Comparison of ENCODE assay signal across 7 mouse cellular contexts in the genomic region with DNA sequence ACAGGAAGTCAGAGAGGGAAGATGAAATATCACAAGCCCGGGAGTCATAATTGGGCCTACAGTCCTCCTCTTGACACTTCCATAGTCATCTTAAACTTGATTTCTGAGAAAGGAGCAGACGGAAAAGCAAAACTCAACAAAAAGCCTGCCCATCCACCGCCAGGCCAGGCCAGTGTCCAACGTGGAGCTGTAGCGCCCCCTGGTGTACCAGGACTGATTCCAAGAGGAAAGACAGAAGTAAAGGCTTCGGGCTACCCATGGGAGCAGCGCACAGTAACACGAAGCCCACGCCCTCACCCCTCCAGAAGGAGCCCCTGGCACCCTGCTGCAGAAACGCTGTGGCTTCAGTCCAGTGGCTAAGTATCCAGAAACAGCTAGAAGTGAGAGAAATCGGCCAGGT. TPM values are rescaled to one million over a fixed set of nuclear protein-coding genes. Genes with fewer than 3 reads are reported as not detected.
DNase-seq lines count a peak whose midpoint lies in the region; ATAC-seq and TF ChIP-seq lines count a peak whose summit lies in the region.

No protein-coding gene starts in this region.

- H3K9ac ChIP-seq in intestine, embryonic 14.5 days (ENCODE audit: low read length), result no peak overlapping the region
- H3K9ac ChIP-seq in midbrain, embryonic 12.5 days (replicated peaks), result no peak overlapping the region

- H3K4me1 ChIP-seq in intestine, embryonic 14.5 days (replicated peaks; ENCODE audit: control insufficient read depth, insufficient read depth, low read length), result no peaks in the 10 kb centered on the region
- no peaks in the 10 kb centered on the region for H3K4me1 ChIP-seq in midbrain, embryonic 12.5 days
- peaks cover 2% of the 10 kb centered on the region; the same call in 1 of the 2 replicates for H3K4me1 ChIP-seq in spleen, adult 2 months (ENCODE audit: control insufficient read depth, insufficient read depth, insufficient read length)

- peak; percentile 83 for DNase-seq in WW6 (ENCODE audit: low read depth, low spot score)
- DNase-seq in cerebellum, postnatal 10 days, result peak; percentile 94 to 96
- DNase-seq in gastrocnemius, postnatal 10 days, result peak; percentile 94
- DNase-seq in intestine, embryonic 14.5 days (ENCODE audit: low spot score), result peak; percentile 99
- peak; percentile 74 to 87 for DNase-seq in left cerebral cortex, postnatal 14 days (ENCODE audit: low spot score in 2 of 2)
- DNase-seq in spleen, adult 2 months (ENCODE audit: low read depth in 1 of 2, low spot score in 2 of 2), result peak; percentile 31 to 65

- intact Hi-C loops in left cerebral cortex, postnatal 14 days (cut with DNase I), result loop anchor here (5.0 kb wide), 1 partner anchor 81 kb away; no protein-coding TSS in a partner anchor

- no peaks in the 10 kb centered on the region for H3K9me3 ChIP-seq in intestine, embryonic 14.5 days (ENCODE audit: control insufficient read depth, low read length)
- H3K9me3 ChIP-seq in midbrain, embryonic 12.5 days, result no peaks in the 10 kb centered on the region

- no peaks in the 10 kb centered on the region for H3K27me3 ChIP-seq in intestine, embryonic 14.5 days (replicated peaks; ENCODE audit: control insufficient read depth, insufficient read depth, low read length)
- peaks cover 7% of the 10 kb centered on the region; the same call in 1 of the 2 replicates for H3K27me3 ChIP-seq in midbrain, embryonic 12.5 days
- H3K27me3 ChIP-seq in spleen, adult 2 months (ENCODE audit: control insufficient read depth, insufficient read depth, low read length), result no peaks in the 10 kb centered on the region

- no peak overlapping the region for H3K4me2 ChIP-seq in intestine, embryonic 14.5 days (ENCODE audit: low read length)
- H3K4me2 ChIP-seq in midbrain, embryonic 12.5 days (replicated peaks), result peak overlapping the region; percentile 13; the same call in 1 of the 2 replicates

- TF ChIP-seq CTCF in spleen, adult 2 months (IDR thresholded peaks at IDR 0.05; ENCODE audit: extremely low read depth, insufficient read depth, insufficient read length, insufficient replicate concordance), result peak; percentile 73; the same call in 1 of the 2 replicates

- TF ChIP-seq POLR2A in spleen, adult 2 months (IDR thresholded peaks at IDR 0.05; ENCODE audit: low read depth, low read length), result no peak

- 6% methylated on average over 11 of the region's 11 CpGs for WGBS in intestine, embryonic 14.5 days
- 8% methylated on average over 11 of the region's 11 CpGs for WGBS in midbrain, embryonic 12.5 days
- 10% methylated on average over 11 of the region's 11 CpGs for WGBS in spleen, adult 2 months

- H3K36me3 ChIP-seq in intestine, embryonic 14.5 days (ENCODE audit: control insufficient read depth, insufficient read depth, low read length), result no peaks in the 10 kb centered on the region
- H3K36me3 ChIP-seq in midbrain, embryonic 12.5 days, result no peaks in the 10 kb centered on the region
- H3K36me3 ChIP-seq in spleen, adult 2 months (ENCODE audit: control insufficient read depth, insufficient read depth, low read length), result no peaks in the 10 kb centered on the region

- no peak overlapping the region for H3K27ac ChIP-seq in intestine, embryonic 14.5 days (ENCODE audit: low read depth)
- no peak overlapping the region for H3K27ac ChIP-seq in midbrain, embryonic 12.5 days (replicated peaks)
- no peak overlapping the region for H3K27ac ChIP-seq in spleen, adult 2 months (ENCODE audit: insufficient read depth, low read length)

- H3K4me3 ChIP-seq in intestine, embryonic 14.5 days (ENCODE audit: low read depth, low read length), result no peak overlapping the region
- H3K4me3 ChIP-seq in midbrain, embryonic 12.5 days, result no peak overlapping the region
- no peak overlapping the region for H3K4me3 ChIP-seq in spleen, adult 2 months (ENCODE audit: extremely low read depth, insufficient read depth, insufficient read length)

- peak; percentile 15; the same call in 1 of the 2 replicates for ATAC-seq in intestine, embryonic 14.5 days (replicated peaks; ENCODE audit: low FRiP score, low TSS enrichment, low read depth)
- 0 out of 2 replicates have a peak, but pooled peaks have one; percentile 27 for ATAC-seq in midbrain, embryonic 12.5 days (ENCODE audit: low FRiP score, low read depth)

RNA-seq across cellular contexts. Expression of a gene that starts 6.5 kb away (rescaled TPM):
- total RNA-seq in gastrocnemius, postnatal 10 days (2021), result not detected
- polyA plus RNA-seq in intestine, embryonic 14.5 days (2014; fragmentation: Nextera tagmentation; extraction: Ambion mirVana), result 0.08 TPM in 2 replicates
- not detected for total RNA-seq in left cerebral cortex, postnatal 14 days (2021)
- not detected in 2 replicates for polyA plus RNA-seq in midbrain, embryonic 12.5 days (2016; fragmentation: Nextera tagmentation; extraction: Ambion mirVana)
- 2.6 and 4.0 TPM in 2 replicates for polyA plus RNA-seq in spleen, adult 2 months (2012; rRNA removed)

RNA-seq across cellular contexts. Expression of a gene that starts 17.3 kb away (rescaled TPM):
- not detected for total RNA-seq in gastrocnemius, postnatal 10 days (2021)
- polyA plus RNA-seq in intestine, embryonic 14.5 days (2014; fragmentation: Nextera tagmentation; extraction: Ambion mirVana), result 0.46 TPM in 1 of 2 replicates, not detected in the other
- not detected for total RNA-seq in left cerebral cortex, postnatal 14 days (2021)
- polyA plus RNA-seq in midbrain, embryonic 12.5 days (2016; fragmentation: Nextera tagmentation; extraction: Ambion mirVana), result 0.43 and 0.45 TPM in 2 replicates
- not detected in 2 replicates for polyA plus RNA-seq in spleen, adult 2 months (2012; rRNA removed)

Comparison
In these comparisons a context has a peak if more than half of its experiments do, and no peak if none do; other contexts are left out.
1. DNase-seq: peak in every context shown above with its lines; median percentile 99 in intestine, embryonic 14.5 days; 95 in cerebellum, postnatal 10 days; 94 in gastrocnemius, postnatal 10 days; 83 in WW6; 80 in left cerebral cortex, postnatal 14 days; 48 in spleen, adult 2 months.